Mouse (Mus musculus) CH12F3 (cell line): ENCODE measurements around the gene St6galnac3.

Experiments used
- in situ Hi-C: fragments of 300-500 bp; cut with MboI; formaldehyde crosslinking; loops from 2 replicates; pipeline ENCODE4 v1.14.3; 2020; ENCODE audit warnings: low sequenced_read_pairs

St6galnac3 gene

GRCm38 (mm10) chr3:153185117-153185516 is 539.9 kb downstream of the St6galnac3 start:
- in situ Hi-C loops = no loop called here

- in situ Hi-C loops = no loop called here
Measured at GRCm38 (mm10) chr3:153181242-153181641, 543.7 kb downstream of the St6galnac3 start.

GRCm38 (mm10) chr3:153176749-153177148 is 548.2 kb downstream of the St6galnac3 start:
- in situ Hi-C loops = no loop called here

GRCm38 (mm10) chr3:153176325-153176724 is 548.6 kb downstream of the St6galnac3 start:
- in situ Hi-C loops = no loop called here

GRCm38 (mm10) chr3:153174336-153175033 is 550.5 kb downstream of the St6galnac3 start:
- in situ Hi-C loops = no loop called here

GRCm38 (mm10) chr3:153173567-153173966 is 551.4 kb downstream of the St6galnac3 start:
- in situ Hi-C loops = no loop called here

GRCm38 (mm10) chr3:153170146-153170545 is 554.8 kb downstream of the St6galnac3 start:
- in situ Hi-C loops = no loop called here

GRCm38 (mm10) chr3:153169744-153170143 is 555.2 kb downstream of the St6galnac3 start:
- in situ Hi-C loops = no loop called here

- in situ Hi-C loops = no loop called here
Measured at GRCm38 (mm10) chr3:153161676-153162075, 563.3 kb downstream of the St6galnac3 start.

GRCm38 (mm10) chr3:153160683-153161082 is 564.3 kb downstream of the St6galnac3 start:
- in situ Hi-C loops = no loop called here

- in situ Hi-C loops = no loop called here
Measured at GRCm38 (mm10) chr3:153148887-153149286, 576.1 kb downstream of the St6galnac3 start.
